Mouse (Mus musculus): ENCODE results near the gene Pmm1. TPM values are rescaled to one million over a fixed set of nuclear protein-coding genes. Genes with fewer than 3 reads are reported as not detected.

The Pmm1 gene
- polyA plus RNA-seq, 1 experiment from 2014 or later, result 75.2 TPM

Other genes with a start within 250 kb of the Pmm1 start
- gene Zc3h7b, start 215.9 kb downstream of the Pmm1 start, polyA plus RNA-seq (2015; fragmentation: Nextera tagmentation; extraction: Ambion mirVana), result 43.9 and 47.6 TPM in 2 replicates
- gene Rangap1, start 215.4 kb downstream of the Pmm1 start, polyA plus RNA-seq (2015; fragmentation: Nextera tagmentation; extraction: Ambion mirVana), result 114 and 115 TPM in 2 replicates
- gene Tef, start 158.5 kb downstream of the Pmm1 start, polyA plus RNA-seq (2015; fragmentation: Nextera tagmentation; extraction: Ambion mirVana), result 20.6 and 21.4 TPM in 2 replicates
- 13.5 and 16.5 TPM in 2 replicates for gene Tob2, start 102.1 kb downstream of the Pmm1 start, polyA plus RNA-seq (2015; fragmentation: Nextera tagmentation; extraction: Ambion mirVana)
- gene Phf5a, start 89.0 kb downstream of the Pmm1 start, polyA plus RNA-seq (2015; fragmentation: Nextera tagmentation; extraction: Ambion mirVana), result 111 and 129 TPM in 2 replicates
- gene Aco2, start 88.6 kb downstream of the Pmm1 start, polyA plus RNA-seq (2015; fragmentation: Nextera tagmentation; extraction: Ambion mirVana), result 252 and 268 TPM in 2 replicates
- 78.6 and 80.6 TPM in 2 replicates for gene Polr3h, start 34.7 kb downstream of the Pmm1 start, polyA plus RNA-seq (2015; fragmentation: Nextera tagmentation; extraction: Ambion mirVana)
- gene Csdc2, start 24.2 kb downstream of the Pmm1 start, polyA plus RNA-seq (2015; fragmentation: Nextera tagmentation; extraction: Ambion mirVana), result 117 and 127 TPM in 2 replicates
- not detected in 2 replicates for gene 1700029P11Rik, start 19.6 kb upstream of the Pmm1 start, polyA plus RNA-seq (2015; fragmentation: Nextera tagmentation; extraction: Ambion mirVana)
- 45.0 and 46.7 TPM in 2 replicates for gene Xrcc6, start 26.9 kb upstream of the Pmm1 start, polyA plus RNA-seq (2015; fragmentation: Nextera tagmentation; extraction: Ambion mirVana)
- 43.4 and 46.2 TPM in 2 replicates for gene Desi1, start 72.9 kb upstream of the Pmm1 start, polyA plus RNA-seq (2015; fragmentation: Nextera tagmentation; extraction: Ambion mirVana)
- 230 and 245 TPM in 2 replicates for gene Snu13, start 86.7 kb upstream of the Pmm1 start, polyA plus RNA-seq (2015; fragmentation: Nextera tagmentation; extraction: Ambion mirVana)
- gene 4930407I10Rik, start 98.2 kb upstream of the Pmm1 start, polyA plus RNA-seq (2015; fragmentation: Nextera tagmentation; extraction: Ambion mirVana), result not detected in 2 replicates
- gene Mei1, start 109.1 kb upstream of the Pmm1 start, polyA plus RNA-seq (2015; fragmentation: Nextera tagmentation; extraction: Ambion mirVana), result 0.04 TPM in 1 of 2 replicates, not detected in the other
- 13.0 and 14.7 TPM in 2 replicates for gene Ccdc134, start 167.0 kb upstream of the Pmm1 start, polyA plus RNA-seq (2015; fragmentation: Nextera tagmentation; extraction: Ambion mirVana)
- gene Srebf2, start 186.3 kb upstream of the Pmm1 start, polyA plus RNA-seq (2015; fragmentation: Nextera tagmentation; extraction: Ambion mirVana), result 184 and 189 TPM in 2 replicates

All from neural tube, embryonic 13.5 days (tissue).